ENCODE assay signal across 23 mouse cellular contexts in the genomic region with DNA sequence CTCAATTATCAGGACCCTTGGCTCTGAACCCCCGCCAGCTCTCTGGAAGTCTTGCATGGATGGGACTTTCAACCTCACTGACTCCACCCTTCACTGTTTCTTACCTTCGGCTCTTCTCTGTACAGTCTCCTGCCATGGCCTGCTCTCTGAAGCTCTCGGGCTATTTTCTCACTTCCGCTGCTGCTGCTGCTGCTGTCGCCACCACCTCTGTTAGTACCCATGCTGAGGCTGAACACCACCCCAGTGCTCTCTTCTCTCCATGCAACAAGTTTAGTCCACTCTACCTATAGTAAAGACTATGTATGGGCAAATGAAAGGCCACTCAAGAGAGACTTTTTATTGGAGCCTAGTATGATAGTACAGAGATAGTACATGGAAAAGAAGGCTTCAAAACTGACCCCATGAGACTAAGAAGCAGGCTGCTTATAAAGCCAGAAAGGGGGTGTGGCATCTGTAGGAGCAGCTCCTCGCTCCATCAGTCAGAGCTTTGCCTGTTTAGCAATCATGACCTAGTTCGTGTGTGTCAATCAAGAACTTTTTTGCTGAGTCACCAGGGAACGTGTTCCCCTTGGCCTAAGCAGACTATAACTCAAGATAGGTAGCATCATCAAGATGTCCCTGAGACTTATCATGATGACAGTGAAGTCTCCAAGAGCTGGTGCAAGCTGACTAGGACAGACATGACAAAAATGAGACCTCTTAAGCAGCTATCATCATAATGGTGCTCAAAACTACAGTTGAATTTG. TPM values are rescaled to one million over a fixed set of nuclear protein-coding genes. Genes with fewer than 3 reads are reported as not detected.
DNase-seq lines count a peak whose midpoint lies in the region; ATAC-seq lines count a peak whose summit lies in the region.
"Had no signal": no experiment of that assay in that cellular context is flagged by ENCODE, and none has a peak within 500 bp of the region (broad histone marks: within the 10 kb centered on the region; RNA-seq: fewer than 3 reads in every experiment).

No protein-coding gene starts in this region.

- 78% methylated on average over 8 of the region's 8 CpGs for whole genome bisulfite sequencing in kidney, embryonic 15.5 days

- H3K9me3 ChIP-seq in kidney, embryonic 15.5 days (replicated peaks): no peaks in the 10 kb centered on the region
- H3K9me3 ChIP-seq: heart, embryonic 13.5 days; midbrain, embryonic 12.5 days; neural tube, embryonic 13.5 days had no signal

- H3K4me2 ChIP-seq in kidney, embryonic 15.5 days: no peak overlapping the region
- H3K4me2 ChIP-seq: heart, embryonic 13.5 days; midbrain, embryonic 12.5 days; neural tube, embryonic 13.5 days had no signal

- ATAC-seq in kidney, embryonic 15.5 days (replicated peaks; ENCODE audit: low FRiP score): no peak
- ATAC-seq: forebrain, embryonic 14.5 days; hindbrain, postnatal 0 days had no signal

- no peaks in the 10 kb centered on the region for H3K27me3 ChIP-seq in kidney, embryonic 15.5 days
- H3K27me3 ChIP-seq: heart, embryonic 13.5 days; neural tube, embryonic 13.5 days had no signal

- peaks cover 12% of the 10 kb centered on the region for H3K4me1 ChIP-seq in kidney, embryonic 15.5 days

- H3K27ac ChIP-seq in kidney, embryonic 15.5 days: no peak overlapping the region
- H3K27ac ChIP-seq: heart, embryonic 13.5 days; hindbrain, postnatal 0 days; midbrain, embryonic 12.5 days; neural tube, embryonic 13.5 days had no signal

- H3K4me3 ChIP-seq in kidney, embryonic 15.5 days (replicated peaks): no peak overlapping the region
- H3K4me3 ChIP-seq: erythroblast, embryonic 14.5 days; heart, embryonic 13.5 days; midbrain, embryonic 12.5 days; neural tube, embryonic 13.5 days had no signal

- DNase-seq in adrenal gland, adult (ENCODE audit: inconsistent age in 2 of 2, low spot score in 1 of 2): peak; percentile 72 to 89
- no peak for DNase-seq in adrenal gland, postnatal 4 days (ENCODE audit: low spot score in 2 of 2)
- peak; percentile 16 for DNase-seq in retina, postnatal 1 day
- DNase-seq in retina, embryonic 14.5 days (ENCODE audit: low spot score): no peak
- peak; percentile 22 for DNase-seq in brain, adult 2 months (ENCODE audit: low read depth, low spot score)
- DNase-seq in B cell, adult 2 months: no peak
- DNase-seq in urinary bladder, postnatal 4 days (ENCODE audit: low spot score in 2 of 2): no peak
- DNase-seq: cerebellum, adult 18-20 months; heart, postnatal 36 days; kidney, adult 11 months; kidney, postnatal 14 days; lung, adult 2 months; lung, postnatal 4 days; thymus, adult 2 months had no signal

- no peaks in the 10 kb centered on the region for H3K36me3 ChIP-seq in kidney, embryonic 15.5 days
- H3K36me3 ChIP-seq: heart, embryonic 13.5 days; midbrain, embryonic 12.5 days; neural tube, embryonic 13.5 days had no signal

- H3K9ac ChIP-seq in kidney, embryonic 15.5 days: no peak overlapping the region
- H3K9ac ChIP-seq: heart, embryonic 13.5 days; midbrain, embryonic 12.5 days; neural tube, embryonic 13.5 days had no signal

RNA-seq across cellular contexts. Expression of a gene that starts 2.7 kb away (rescaled TPM):
- total RNA-seq in adrenal gland, postnatal 4 days (2021): 100 to 1,000 TPM; 144 to 150 TPM
- polyA plus RNA-seq in kidney, embryonic 15.5 days (2015; fragmentation: Nextera tagmentation; extraction: Ambion mirVana): 27.8 and 31.0 TPM in 2 replicates

RNA-seq across cellular contexts. Expression of a gene that starts 28.2 kb away (rescaled TPM):
- total RNA-seq in adrenal gland, postnatal 4 days (2021): 1 to 10 TPM; 3.1 to 4.3 TPM
- polyA plus RNA-seq in kidney, embryonic 15.5 days (2015; fragmentation: Nextera tagmentation; extraction: Ambion mirVana): 0.74 and 0.84 TPM in 2 replicates
- total RNA-seq: common myeloid progenitor, adult 5-6 weeks; heart, postnatal 36 days had no signal
- polyA plus RNA-seq: erythroblast, embryonic 14.5 days; lung, adult 2 months; small intestine, adult 2 months had no signal

Comparison
In these comparisons a context has a peak if more than half of its experiments do, and no peak if none do; other contexts are left out.
1. DNase-seq: peak in adrenal gland, adult (2 of 2), retina, postnatal 1 day (single experiment) and brain, adult 2 months (single experiment); none in adrenal gland, postnatal 4 days (0 of 2), retina, embryonic 14.5 days (single experiment), B cell, adult 2 months (0 of 2) and urinary bladder, postnatal 4 days (0 of 2).